Mouse (Mus musculus) megakaryocyte, embryonic 14.5 days (primary cell): ENCODE results near the gene Krt82.

Source experiments
- FLI1 ChIP-seq: IDR thresholded peaks from 2 replicates; pipeline ENCODE4 v1.6.1; 2012; ENCODE audit warnings: low read length, inconsistent platforms, mixed read lengths
- GATA1 ChIP-seq: IDR thresholded peaks from 3 replicates; pipeline ENCODE4 v1.6.1; 2012; ENCODE audit warnings: mixed read lengths, low read length, inconsistent platforms, borderline replicate concordance

GRCm38 (mm10) chr15:101550567-101550966 lies at the start of gene Krt82:
- TF ChIP-seq GATA1: no peak
- no peak for TF ChIP-seq FLI1
